Mouse (Mus musculus) liver, embryonic 16.5 days (tissue): ENCODE measurements around the gene Ide. TPM values are rescaled to one million over a fixed set of nuclear protein-coding genes. Genes with fewer than 3 reads are reported as not detected.
A peak's percentile ranks its signal among the peaks of the same experiment; 100 is the strongest.

Experiments
- ATAC-seq: fragments of 200-750 bp; cut with Nextera tagmentation; 2 replicates; pipeline ENCODE4 v1.8.0; 2017; ENCODE audit warnings: low read depth, mild to moderate bottlenecking, moderate number of reproducible peaks, moderate library complexity
- H3K27ac ChIP-seq: fragments of 300-500 bp; sonication (generic); 2 replicates; pipeline ENCODE4 v1.5.1; 2014; ENCODE audit warnings: mild to moderate bottlenecking, low read length
- H3K27me3 ChIP-seq: fragments of 300-500 bp; sonication (generic); 2 replicates; pipeline ENCODE4 v1.6.1; 2014; ENCODE audit warnings: low read depth, low read length, mixed read lengths; ENCODE audit not compliant: control insufficient read depth, insufficient read depth
- H3K36me3 ChIP-seq: fragments of 300-500 bp; sonication (generic); 2 replicates; pipeline ENCODE4 v1.6.1; 2014; ENCODE audit warnings: mild to moderate bottlenecking; ENCODE audit not compliant: control insufficient read depth, insufficient read depth
- H3K4me1 ChIP-seq: fragments of 300-500 bp; sonication (generic); 2 replicates; pipeline ENCODE4 v1.6.1; 2014; ENCODE audit warnings: low read depth, low read length, mixed read lengths; ENCODE audit not compliant: control insufficient read depth
- H3K4me2 ChIP-seq: fragments of 300-500 bp; sonication (generic); 2 replicates; pipeline ENCODE4 v1.6.1; 2014; ENCODE audit warnings: low read depth, low read length, mixed read lengths
- H3K4me3 ChIP-seq: fragments of 300-500 bp; sonication (generic); 2 replicates; pipeline ENCODE4 v1.5.1; 2014; ENCODE audit warnings: low read depth, mild to moderate bottlenecking, low read length
- H3K9ac ChIP-seq: fragments of 300-500 bp; sonication (generic); 2 replicates; pipeline ENCODE4 v1.6.1; 2014; ENCODE audit warnings: low read depth, low read length
- H3K9me3 ChIP-seq: fragments of 300-500 bp; sonication (generic); replicated peaks from 2 replicates; pipeline ENCODE4 v1.6.1; 2016; ENCODE audit warnings: low read length; ENCODE audit not compliant: control insufficient read depth
- WGBS: fragments of 180-500 bp; shearing (Covaris S2); extraction: QIAGEN DNeasy Blood & Tissue Kit; methylation state at CpG from one replicate; pipeline ENCODE4 v1.1.7; 2014; ENCODE audit not compliant: insufficient replicate concordance; 5-methylcytosine and 5-hydroxymethylcytosine counted together
- polyA plus RNA-seq: library from polyadenylated mRNA; unstranded; fragments of >200 nt; fragmentation: Nextera tagmentation; extraction: Ambion mirVana; gene quantifications from 2 replicates; pipeline ENCODE4 v1.2.1, GENCODE M21; 2015

Ide gene
- polyA plus RNA-seq, 1 experiment from 2014 or later = 24.7 TPM

- ATAC-seq = no peak
- 23% methylated on average over 3 of the region's 3 CpGs for WGBS
These were observed 90.8 kb downstream of the Ide start for GRCm38 (mm10) chr19:37246859-37247258.

DNA sequence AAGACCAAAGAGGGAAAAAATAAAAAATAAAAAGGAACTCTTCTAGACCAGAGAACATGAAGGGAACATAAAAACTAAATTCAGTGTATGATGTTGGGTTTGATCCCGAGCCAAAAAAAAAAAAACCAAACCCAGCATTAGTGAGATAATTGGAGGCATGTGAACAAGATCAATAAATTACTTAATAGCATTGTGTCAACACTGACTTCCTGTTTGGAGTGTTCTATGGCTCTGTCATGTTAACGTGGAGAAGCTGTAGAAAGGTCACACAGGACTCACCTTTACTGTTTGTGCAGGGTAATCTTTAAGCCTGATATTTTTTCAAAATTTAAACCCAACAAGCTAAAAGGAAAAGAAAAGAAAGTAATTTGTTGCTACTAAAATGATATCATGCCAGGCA, 94.9 kb downstream of the Ide start:
- H3K36me3 ChIP-seq = no peaks in the 10 kb centered on the region
- H3K27me3 ChIP-seq = no peaks in the 10 kb centered on the region
- 37% methylated on average over 2 of the region's 2 CpGs for WGBS
- no peak overlapping the region for H3K27ac ChIP-seq
- no peak overlapping the region for H3K4me3 ChIP-seq
- no peak overlapping the region for H3K4me2 ChIP-seq
- peaks cover 3% of the 10 kb centered on the region; the same call in 1 of the 2 replicates for H3K9me3 ChIP-seq
- no peak for ATAC-seq
- H3K4me1 ChIP-seq = peaks cover 24% of the 10 kb centered on the region
- H3K9ac ChIP-seq = no peak overlapping the region

More at GRCm38 (mm10) chr19:37246859-37247258, 90.8 kb downstream of the Ide start:
- H3K4me3 ChIP-seq = no peak overlapping the region
- H3K27ac ChIP-seq = no peak overlapping the region
- H3K4me1 ChIP-seq = peaks cover 3% of the 10 kb centered on the region; the same call in 1 of the 2 replicates
- peaks cover 3% of the 10 kb centered on the region; the same call in 1 of the 2 replicates for H3K9me3 ChIP-seq
- H3K4me2 ChIP-seq = no peak overlapping the region
- H3K27me3 ChIP-seq = no peaks in the 10 kb centered on the region
- H3K36me3 ChIP-seq = no peaks in the 10 kb centered on the region
- H3K9ac ChIP-seq = no peak overlapping the region

- Histone ChIP-seq H3K4me2 (no peak overlapping the region), H3K4me3 (no peak overlapping the region), H3K9ac (no peak overlapping the region), H3K4me1 (peaks cover 32% of the 10 kb centered on the region), H3K27me3 (no peaks in the 10 kb centered on the region), H3K9me3 (peaks cover 3% of the 10 kb centered on the region; the same call in 1 of the 2 replicates), H3K27ac (no peak overlapping the region), H3K36me3 (no peaks in the 10 kb centered on the region)
- 66% methylated on average over 5 of the region's 5 CpGs for WGBS
- no peak for ATAC-seq
These were observed 96.5 kb downstream of the Ide start for GRCm38 (mm10) chr19:37241201-37241600.

DNA sequence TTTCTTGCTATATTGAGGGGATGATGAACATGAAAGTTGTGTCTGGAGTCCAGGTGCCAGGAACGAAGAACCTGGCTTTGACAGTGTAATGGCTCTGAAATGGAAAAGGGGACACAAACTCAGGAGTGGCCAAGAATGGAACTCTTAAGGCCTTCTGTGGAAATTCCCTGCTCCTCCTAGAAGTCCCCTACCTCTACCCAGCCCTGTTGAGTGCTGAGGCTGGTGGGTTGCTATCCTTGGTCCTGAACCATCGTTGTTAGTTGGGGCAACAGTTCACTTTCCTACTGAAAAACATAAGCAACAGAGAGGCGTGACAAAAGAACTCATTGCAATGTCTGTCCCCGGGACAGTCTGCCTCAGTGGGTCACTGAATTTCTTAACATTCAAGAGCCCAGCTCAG, 98.6 kb downstream of the Ide start:
- H3K27ac ChIP-seq = peak overlapping the region; percentile 98
- no peaks in the 10 kb centered on the region for H3K9me3 ChIP-seq
- 26% methylated on average over 4 of the region's 4 CpGs for WGBS
- H3K4me2 ChIP-seq = peak overlapping the region; percentile 67
- no peak for ATAC-seq
- H3K27me3 ChIP-seq = peaks cover under 1% of the 10 kb centered on the region
- peak overlapping the region; percentile 58 for H3K9ac ChIP-seq
- H3K4me1 ChIP-seq = peaks cover 50% of the 10 kb centered on the region
- no peak overlapping the region for H3K4me3 ChIP-seq
- no peaks in the 10 kb centered on the region for H3K36me3 ChIP-seq

DNA sequence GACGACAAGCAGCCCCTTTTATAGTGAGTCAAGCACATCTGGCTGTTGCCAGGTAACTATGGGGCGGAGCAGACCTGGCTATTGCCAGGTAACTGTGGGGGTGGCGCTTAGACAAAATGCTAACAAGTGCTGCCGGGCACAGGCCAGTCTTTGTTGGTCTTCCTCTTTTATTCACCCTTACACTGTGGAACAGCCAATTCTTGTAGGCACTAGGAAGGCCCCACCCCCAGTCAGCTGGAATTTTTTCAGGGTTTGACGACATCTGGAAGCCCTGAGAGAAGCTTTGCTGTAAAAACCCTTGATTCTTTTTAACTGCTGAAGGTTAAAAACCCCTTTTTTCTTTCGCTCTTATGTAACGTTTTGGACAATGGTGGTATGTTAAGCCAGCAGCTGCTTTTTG, 99.0 kb downstream of the Ide start:
- Histone ChIP-seq H3K4me2 (peak overlapping the region; percentile 67), H3K9me3 (no peaks in the 10 kb centered on the region), H3K9ac (peak overlapping the region; percentile 58), H3K27ac (peak overlapping the region; percentile 98), H3K4me3 (peak overlapping the region; percentile 20; the same call in 1 of the 2 replicates), H3K27me3 (peaks cover 3% of the 10 kb centered on the region), H3K36me3 (no peaks in the 10 kb centered on the region), H3K4me1 (peaks cover 54% of the 10 kb centered on the region)
- ATAC-seq = peak; percentile 22
- WGBS = 20% methylated on average over 7 of the region's 7 CpGs

- H3K4me2 ChIP-seq = peak overlapping the region; percentile 67
- no peaks in the 10 kb centered on the region for H3K36me3 ChIP-seq
- H3K27ac ChIP-seq = peak overlapping the region; percentile 98
- H3K9ac ChIP-seq = peak overlapping the region; percentile 70
- H3K27me3 ChIP-seq = peaks cover 3% of the 10 kb centered on the region
- peak; percentile 85 for ATAC-seq
- peaks cover 57% of the 10 kb centered on the region for H3K4me1 ChIP-seq
- H3K9me3 ChIP-seq = no peaks in the 10 kb centered on the region
- H3K4me3 ChIP-seq = peak overlapping the region; percentile 39
- WGBS = 4% methylated on average over 15 of the region's 15 CpGs
These were observed 99.8 kb downstream of the Ide start for GRCm38 (mm10) chr19:37237712-37238437.

DNA sequence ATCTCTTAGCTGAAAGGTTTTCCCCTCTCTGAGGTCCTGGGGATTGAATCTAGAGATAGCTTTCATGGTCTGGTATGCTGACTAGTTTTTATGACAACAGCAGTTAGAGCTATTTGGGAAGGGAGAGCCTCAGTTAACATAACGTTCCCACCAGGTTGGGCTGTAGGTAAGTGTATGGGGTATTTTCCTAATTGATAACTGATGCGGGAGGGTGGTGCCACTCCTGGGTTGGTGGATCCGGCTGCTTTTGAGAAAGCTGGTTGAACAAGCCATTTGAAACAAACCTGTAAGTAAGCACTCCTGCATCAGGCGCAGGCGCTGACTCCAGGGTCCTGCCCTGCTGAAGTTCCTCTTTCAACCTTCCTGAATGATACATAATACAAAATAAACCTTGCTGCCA, 100.3 kb downstream of the Ide start:
- H3K4me2 ChIP-seq = peak overlapping the region; percentile 67
- peak overlapping the region; percentile 98 for H3K27ac ChIP-seq
- H3K9ac ChIP-seq = peak overlapping the region; percentile 70
- H3K4me3 ChIP-seq = peak overlapping the region; percentile 39
- peaks cover 60% of the 10 kb centered on the region for H3K4me1 ChIP-seq
- ATAC-seq = peak; percentile 53
- H3K9me3 ChIP-seq = no peaks in the 10 kb centered on the region
- H3K36me3 ChIP-seq = no peaks in the 10 kb centered on the region
- peaks cover 3% of the 10 kb centered on the region for H3K27me3 ChIP-seq
- 18% methylated on average over 5 of the region's 5 CpGs for WGBS

GRCm38 (mm10) chr19:37235818-37236217, 101.8 kb downstream of the Ide start:
- H3K27ac ChIP-seq = peak overlapping the region; percentile 98

More at GRCm38 (mm10) chr19:37235818-37236217, 101.8 kb downstream of the Ide start:
- H3K4me2 ChIP-seq = no peak overlapping the region
- H3K4me1 ChIP-seq = peaks cover 68% of the 10 kb centered on the region
- 0 out of 2 replicates have a peak overlapping the region, but pooled peaks have one; percentile 0 for H3K9ac ChIP-seq
- no peak for ATAC-seq
- no peak overlapping the region for H3K4me3 ChIP-seq
- peaks cover 3% of the 10 kb centered on the region for H3K27me3 ChIP-seq
- H3K36me3 ChIP-seq = no peaks in the 10 kb centered on the region
- WGBS = 55% methylated on average over 8 of the region's 8 CpGs
- no peaks in the 10 kb centered on the region for H3K9me3 ChIP-seq
